Mouse (Mus musculus) induced T-regulatory cell, adult 2 months (primary cell): Measurements from ENCODE around the gene Ripply1.
"Not testable (repeated sequence)": the region's sequence is repeated elsewhere in the genome, so short reads cannot be mapped to it uniquely, and the experiment has no call there.

Source experiments
- DNase-seq: peaks from one replicate; pipeline ENCODE4 v3.0.0-alpha.2; 2012; ENCODE audit warnings: low read depth

The Ripply1 gene

GRCm38 (mm10) chrX:139780988-139781387 is 1.2 kb downstream of the Ripply1 start:
- DNase-seq = no peak

GRCm38 (mm10) chrX:139779401-139779800 is 2.8 kb downstream of the Ripply1 start:
- DNase-seq = no peak

DNA sequence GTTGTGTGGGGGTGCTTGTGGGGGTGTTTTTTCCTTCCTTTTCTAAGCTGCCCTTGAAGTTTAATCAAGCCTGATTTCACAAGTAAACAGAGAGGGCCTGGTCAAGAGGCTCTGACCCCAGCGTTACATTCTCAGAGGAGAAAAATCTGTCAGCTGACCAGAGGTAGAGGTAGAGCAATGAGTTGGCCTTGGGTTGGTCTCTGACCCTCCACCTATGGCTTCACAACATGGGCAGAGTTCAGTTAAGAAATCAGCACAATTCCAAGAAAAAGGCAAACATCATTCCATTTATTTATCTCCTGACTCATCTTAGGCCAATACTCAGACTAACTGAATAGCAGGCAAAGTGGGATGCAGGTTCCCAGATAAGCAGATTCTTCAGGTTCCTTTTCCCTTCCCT is 3.3 kb downstream of the Ripply1 start:
- DNase-seq = no peak

DNA sequence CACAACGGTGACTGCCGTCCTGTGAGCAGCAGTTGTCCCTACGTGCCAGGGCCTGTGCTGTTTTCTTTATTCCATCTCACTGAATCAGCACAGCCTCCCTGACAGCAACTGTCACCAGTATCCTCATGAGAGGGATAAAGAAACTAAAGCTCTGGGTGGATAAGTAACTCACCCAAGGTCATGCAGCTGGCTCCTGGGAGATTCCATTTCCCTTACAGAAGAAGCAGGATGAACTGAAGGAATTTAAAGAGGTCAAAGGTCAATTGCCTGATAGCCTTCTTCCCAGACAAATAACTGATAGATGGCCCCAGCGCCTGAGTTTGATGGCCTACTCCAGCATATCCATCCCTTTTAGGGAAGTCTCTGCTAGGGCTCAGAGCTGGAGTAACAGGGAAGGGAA is 4.8 kb downstream of the Ripply1 start:
- no peak for DNase-seq

DNA sequence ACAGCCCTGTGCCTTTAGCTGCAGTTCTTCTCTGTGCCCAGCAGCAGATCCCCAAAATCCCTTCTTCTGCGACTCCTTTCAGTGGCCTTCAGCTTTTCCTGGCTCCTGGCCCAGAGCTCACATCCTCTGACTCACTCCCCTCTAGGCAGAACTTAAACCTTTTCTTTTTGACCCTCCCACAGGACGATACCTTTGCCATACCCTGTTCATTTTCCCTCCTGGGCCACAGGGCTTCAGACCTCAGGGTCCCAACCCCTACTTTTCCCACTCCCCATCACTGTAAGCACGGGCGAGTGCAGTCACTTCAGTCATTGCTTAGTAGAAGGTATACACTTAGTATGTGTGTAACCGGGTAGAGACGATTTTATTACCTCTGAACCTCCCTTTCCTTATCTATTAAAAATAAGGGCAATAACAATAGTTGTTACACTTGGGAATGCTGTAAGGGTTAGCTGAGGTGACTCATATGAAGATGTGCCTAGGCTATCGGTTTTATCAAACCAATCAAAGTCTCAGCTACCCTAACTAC is 7.0 kb downstream of the Ripply1 start:
- DNase-seq = no peak

DNA sequence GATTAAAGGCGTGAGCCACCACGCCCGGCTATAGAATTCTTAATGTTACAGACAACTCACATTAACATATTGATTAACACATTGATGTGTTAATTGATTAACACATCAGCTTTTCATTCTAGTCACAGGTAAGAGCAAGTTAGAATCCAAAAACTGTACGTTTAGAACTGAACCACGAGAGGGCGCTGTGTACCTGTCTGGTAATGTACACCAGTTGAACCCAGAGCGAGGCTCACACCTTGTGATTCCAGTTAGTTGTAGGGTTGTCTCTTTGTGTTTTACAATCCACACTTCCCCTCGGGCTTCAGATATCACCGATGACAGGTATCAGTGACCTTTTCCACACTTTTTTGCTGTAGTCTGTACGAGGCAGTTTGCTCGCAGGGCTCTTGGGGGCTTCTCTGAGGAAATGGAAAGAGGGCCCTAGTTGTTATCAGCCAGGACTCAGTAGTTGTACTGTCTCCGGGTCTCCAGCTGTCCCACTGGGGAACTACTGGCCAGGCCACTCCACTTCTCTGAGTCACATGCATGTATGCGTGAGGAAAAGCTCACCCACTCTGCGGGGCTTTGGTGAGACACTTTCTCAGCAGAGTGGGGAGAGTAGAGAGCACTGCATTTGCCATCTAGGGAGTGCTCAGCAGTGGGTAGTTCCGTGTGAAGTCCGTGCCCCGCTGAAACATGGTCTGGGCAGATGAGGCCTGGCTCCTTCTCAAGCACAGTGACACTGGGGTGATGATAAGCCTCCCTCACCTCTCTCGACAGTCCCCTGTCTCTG is 7.7 kb downstream of the Ripply1 start:
- DNase-seq = peak; percentile 63

GRCm38 (mm10) chrX:139769975-139770637 is 12.0 kb downstream of the Ripply1 start:
- DNase-seq = no peak

GRCm38 (mm10) chrX:139762546-139762945 is 19.6 kb downstream of the Ripply1 start:
- DNase-seq = peak; percentile 44

GRCm38 (mm10) chrX:139758634-139759033 is 23.5 kb downstream of the Ripply1 start:
- not testable (repeated sequence) for DNase-seq

- peak; percentile 60 for DNase-seq
Measured at GRCm38 (mm10) chrX:139751855-139752254, 30.3 kb downstream of the Ripply1 start.

DNA sequence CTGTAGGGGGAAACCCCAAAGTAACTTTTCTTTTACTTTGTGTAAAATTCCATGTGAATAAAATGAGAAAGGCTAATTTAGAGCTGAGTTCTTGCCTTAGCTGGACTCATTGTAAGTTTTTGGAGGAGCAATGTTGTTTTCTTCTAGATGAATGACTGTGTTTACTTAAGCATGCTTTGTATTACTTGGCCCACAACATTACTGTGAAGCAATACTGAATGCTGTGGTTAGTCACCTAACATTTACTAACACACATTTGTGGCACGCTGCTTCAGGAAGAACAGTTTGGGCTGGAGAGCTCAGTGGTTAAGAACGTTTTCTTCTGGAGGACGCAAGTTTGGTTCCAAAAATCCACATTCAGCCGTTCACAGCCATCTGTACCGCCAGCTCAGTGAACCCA is 45.1 kb downstream of the Ripply1 start:
- DNase-seq = no peak

DNA sequence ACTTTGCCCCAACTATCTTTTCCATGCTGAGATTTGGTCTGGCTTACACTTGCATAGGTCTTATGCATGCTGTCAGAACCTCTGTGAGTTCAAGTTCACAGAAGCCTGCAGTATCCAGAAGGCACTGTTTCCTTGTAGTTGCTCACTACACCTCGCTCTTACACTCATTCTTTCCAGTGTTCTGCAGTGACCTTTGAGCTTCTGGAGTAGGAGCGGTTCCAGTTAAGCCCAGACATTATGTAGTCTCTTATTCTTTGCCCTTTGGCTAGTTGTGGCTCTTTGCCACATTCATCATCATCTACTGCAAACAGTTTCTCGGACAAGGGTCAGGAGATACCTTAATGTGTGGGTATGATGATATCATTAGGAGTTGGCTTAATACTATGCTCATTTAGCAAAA is 51.6 kb downstream of the Ripply1 start:
- no peak for DNase-seq
